Mouse (Mus musculus) liver, embryonic 12.5 days (tissue): Measurements from ENCODE around the gene Mrvi1. TPM values are rescaled to one million over a fixed set of nuclear protein-coding genes. Genes with fewer than 3 reads are reported as not detected.

Source experiments
- ATAC-seq: fragments of 200-750 bp; cut with Nextera tagmentation; 2 replicates; pipeline ENCODE4 v1.8.0; 2017; ENCODE audit warnings: moderate number of reproducible peaks, mild to moderate bottlenecking, moderate library complexity
- H3K27ac ChIP-seq: fragments of 300-500 bp; sonication (generic); 2 replicates; pipeline ENCODE4 v1.5.1; 2016; ENCODE audit warnings: mild to moderate bottlenecking
- H3K27me3 ChIP-seq: fragments of 300-500 bp; sonication (generic); replicated peaks from 2 replicates; pipeline ENCODE4 v1.6.1; 2016; ENCODE audit warnings: mild to moderate bottlenecking, moderate library complexity
- H3K36me3 ChIP-seq: fragments of 300-500 bp; sonication (generic); 2 replicates; pipeline ENCODE4 v1.6.1; 2016; ENCODE audit warnings: mild to moderate bottlenecking, moderate library complexity
- H3K4me1 ChIP-seq: fragments of 300-500 bp; sonication (generic); 2 replicates; pipeline ENCODE4 v1.6.1; 2016
- H3K4me2 ChIP-seq: fragments of 300-500 bp; sonication (generic); 2 replicates; pipeline ENCODE4 v1.6.1; 2016; ENCODE audit warnings: mild to moderate bottlenecking, moderate library complexity
- H3K4me3 ChIP-seq: fragments of 300-500 bp; sonication (generic); 2 replicates; pipeline ENCODE4 v1.5.1; 2016; ENCODE audit warnings: mild to moderate bottlenecking, moderate library complexity
- H3K9ac ChIP-seq: fragments of 300-500 bp; sonication (generic); 2 replicates; pipeline ENCODE4 v1.6.1; 2016; ENCODE audit warnings: mild to moderate bottlenecking, moderate library complexity
- H3K9me3 ChIP-seq: fragments of 300-500 bp; sonication (generic); replicated peaks from 2 replicates; pipeline ENCODE4 v1.6.1; 2016; ENCODE audit warnings: mild to moderate bottlenecking, moderate library complexity
- WGBS: fragments of 180-500 bp; shearing (Covaris S2); methylation state at CpG from one replicate; pipeline ENCODE4 v1.1.7; 2016; ENCODE audit not compliant: insufficient replicate concordance; 5-methylcytosine and 5-hydroxymethylcytosine counted together
- polyA plus RNA-seq: library from polyadenylated mRNA; unstranded; fragments of >200 nt; fragmentation: Nextera tagmentation; extraction: Ambion mirVana; gene quantifications from 2 replicates; pipeline ENCODE4 v1.2.1, GENCODE M21; 2016

The Mrvi1 gene
- polyA plus RNA-seq, 1 experiment from 2014 or later = 14.7 TPM

DNA sequence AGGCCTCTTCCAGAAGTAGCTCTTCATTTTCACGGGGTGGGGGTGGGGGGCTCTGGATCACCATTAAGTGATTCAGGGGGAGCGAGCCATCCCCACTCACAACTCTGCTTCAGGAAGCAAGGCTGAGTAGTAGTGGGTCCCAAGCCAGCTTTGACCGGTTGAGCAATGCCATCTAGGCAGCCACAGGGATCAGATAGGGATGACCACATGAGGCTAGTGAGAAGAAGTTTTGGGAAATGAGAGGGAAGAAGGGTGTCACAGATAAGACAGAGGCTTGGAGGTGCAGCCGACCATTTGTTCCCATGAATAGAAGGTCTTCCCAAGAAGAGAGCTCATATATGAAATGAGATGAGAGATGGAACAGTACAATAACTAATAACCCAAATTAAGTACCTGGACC is 55.7 kb downstream of the Mrvi1 start:
- H3K27ac ChIP-seq = 0 out of 2 replicates have a peak overlapping the region, but pooled peaks have one; percentile 32
- WGBS = 28% methylated on average over 4 of the region's 4 CpGs
- no peak for ATAC-seq

DNA sequence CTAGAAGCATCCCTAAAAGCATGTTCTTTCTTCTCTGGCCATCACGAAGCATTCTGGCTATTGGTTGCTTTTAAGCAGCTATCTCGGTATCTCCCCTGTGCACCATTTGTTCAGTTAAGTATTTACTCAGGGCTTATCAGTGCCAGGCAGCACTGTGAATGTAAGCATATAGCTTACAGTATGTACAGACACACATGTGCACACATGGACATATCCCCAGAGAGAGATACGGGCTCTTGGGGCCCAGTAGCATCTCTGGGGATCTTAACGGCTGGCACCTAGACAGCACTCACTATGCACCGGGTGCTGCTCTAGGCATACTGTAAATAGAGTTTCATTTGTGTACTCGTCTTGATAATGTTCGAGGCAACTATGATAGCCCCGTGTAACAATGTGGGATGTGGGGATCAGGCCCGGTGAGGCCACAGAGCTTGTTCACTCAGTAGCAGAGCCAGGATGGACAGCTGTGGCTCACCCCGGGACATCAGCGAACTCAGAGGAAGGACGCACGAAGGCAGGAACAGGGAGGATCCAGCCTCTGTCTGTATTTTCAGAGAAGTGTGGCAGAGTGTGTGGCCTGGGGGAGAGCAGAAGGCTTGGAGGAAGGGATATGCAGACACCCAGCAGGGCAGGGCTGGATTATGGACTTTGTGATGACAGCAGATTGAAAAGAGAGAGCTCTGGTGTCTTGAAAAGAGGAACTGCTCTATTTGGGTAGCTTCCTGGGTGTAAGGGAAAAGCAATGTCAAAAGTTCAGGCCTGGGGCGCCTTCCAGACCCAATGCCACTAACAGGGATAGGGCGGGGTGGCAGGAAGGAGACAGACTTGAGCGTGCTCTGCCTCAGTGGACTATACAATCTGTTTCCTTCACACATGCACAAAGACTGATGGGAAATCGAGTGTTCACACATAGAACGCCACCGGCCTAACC is 61.7 kb downstream of the Mrvi1 start:
- WGBS = 22% methylated on average over 19 of the region's 19 CpGs
- H3K9me3 ChIP-seq = no peaks in the 10 kb centered on the region
- no peaks in the 10 kb centered on the region for H3K27me3 ChIP-seq
- H3K27ac ChIP-seq = peak overlapping the region; percentile 99
- peak overlapping the region; percentile 32 for H3K4me3 ChIP-seq
- peaks cover 79% of the 10 kb centered on the region for H3K4me1 ChIP-seq
- peak overlapping the region; percentile 73 for H3K4me2 ChIP-seq
- ATAC-seq = peak; percentile 99
- peak overlapping the region; percentile 72 for H3K9ac ChIP-seq
- no peaks in the 10 kb centered on the region for H3K36me3 ChIP-seq

More for the DNA sequence above, 55.7 kb downstream of the Mrvi1 start:
- no peaks in the 10 kb centered on the region for H3K27me3 ChIP-seq
- no peak overlapping the region for H3K9ac ChIP-seq
- no peaks in the 10 kb centered on the region for H3K36me3 ChIP-seq
- no peak overlapping the region for H3K4me3 ChIP-seq
- H3K4me1 ChIP-seq = peaks cover 40% of the 10 kb centered on the region
- H3K4me2 ChIP-seq = 0 out of 2 replicates have a peak overlapping the region, but pooled peaks have one; percentile 9
- no peaks in the 10 kb centered on the region for H3K9me3 ChIP-seq

GRCm38 (mm10) chr7:110919721-110920120 is 62.5 kb downstream of the Mrvi1 start:
- H3K27me3 ChIP-seq = no peaks in the 10 kb centered on the region
- H3K4me3 ChIP-seq = no peak overlapping the region
- 10% methylated on average over 3 of the region's 3 CpGs for WGBS
- H3K36me3 ChIP-seq = no peaks in the 10 kb centered on the region
- ATAC-seq = no peak
- H3K4me1 ChIP-seq = peaks cover 85% of the 10 kb centered on the region
- peak overlapping the region; percentile 99 for H3K27ac ChIP-seq
- no peaks in the 10 kb centered on the region for H3K9me3 ChIP-seq
- peak overlapping the region; percentile 72 for H3K9ac ChIP-seq
- H3K4me2 ChIP-seq = peak overlapping the region; percentile 73

- H3K27ac ChIP-seq = peak overlapping the region; percentile 85
- H3K27me3 ChIP-seq = no peaks in the 10 kb centered on the region
- no peaks in the 10 kb centered on the region for H3K9me3 ChIP-seq
- ATAC-seq = no peak
- peaks cover 78% of the 10 kb centered on the region for H3K4me1 ChIP-seq
- H3K36me3 ChIP-seq = no peaks in the 10 kb centered on the region
- 36% methylated on average over 7 of the region's 7 CpGs for WGBS
- H3K4me2 ChIP-seq = no peak overlapping the region
- no peak overlapping the region for H3K9ac ChIP-seq
- H3K4me3 ChIP-seq = no peak overlapping the region
Observed at GRCm38 (mm10) chr7:110915913-110916312, 66.3 kb downstream of the Mrvi1 start.

DNA sequence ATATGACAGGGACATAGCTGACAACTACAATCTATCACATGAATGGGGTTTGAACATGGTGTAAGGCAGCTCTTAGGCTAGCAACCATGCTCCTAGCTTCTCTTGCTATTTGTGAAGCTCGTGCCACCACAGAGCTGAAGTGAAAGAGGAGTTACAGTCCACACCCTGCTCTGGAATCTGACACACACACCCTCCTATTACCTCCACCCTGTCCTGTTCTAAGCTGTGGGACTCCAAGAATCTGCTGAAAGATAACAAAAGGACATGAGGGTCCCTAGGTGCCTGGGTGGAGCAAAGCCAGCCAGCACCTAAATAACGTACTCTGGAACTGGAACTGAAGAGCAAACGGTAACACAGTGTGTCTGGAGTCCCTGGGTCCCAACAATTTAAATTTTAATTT is 67.7 kb downstream of the Mrvi1 start:
- Histone ChIP-seq H3K4me1 (peaks cover 64% of the 10 kb centered on the region), H3K27ac (peak overlapping the region; percentile 81), H3K36me3 (no peaks in the 10 kb centered on the region), H3K9me3 (no peaks in the 10 kb centered on the region), H3K4me2 (peak overlapping the region; percentile 49), H3K4me3 (no peak overlapping the region), H3K27me3 (no peaks in the 10 kb centered on the region), H3K9ac (peak overlapping the region; percentile 50; the same call in 1 of the 2 replicates)
- 24% methylated on average over 3 of the region's 3 CpGs for WGBS
- peak; percentile 97 for ATAC-seq

GRCm38 (mm10) chr7:110913754-110914153 is 68.5 kb downstream of the Mrvi1 start:
- Histone ChIP-seq H3K9me3 (no peaks in the 10 kb centered on the region), H3K4me1 (peaks cover 57% of the 10 kb centered on the region), H3K9ac (peak overlapping the region; percentile 50; the same call in 1 of the 2 replicates), H3K36me3 (no peaks in the 10 kb centered on the region), H3K4me2 (peak overlapping the region; percentile 49), H3K4me3 (no peak overlapping the region), H3K27ac (peak overlapping the region; percentile 81), H3K27me3 (no peaks in the 10 kb centered on the region)
- no peak for ATAC-seq
- 86% methylated on average over 4 of the region's 4 CpGs for WGBS

GRCm38 (mm10) chr7:110908209-110909144 is 73.8 kb downstream of the Mrvi1 start:
- no peak for ATAC-seq
- Histone ChIP-seq H3K4me1 (peaks cover 46% of the 10 kb centered on the region), H3K27ac (no peak overlapping the region), H3K4me3 (no peak overlapping the region), H3K27me3 (no peaks in the 10 kb centered on the region), H3K9me3 (no peaks in the 10 kb centered on the region), H3K36me3 (0 out of 2 replicates have a peak, but pooled peaks cover 6% of the 10 kb centered on the region), H3K9ac (no peak overlapping the region), H3K4me2 (no peak overlapping the region)
- 51% methylated on average over 8 of the region's 8 CpGs for WGBS

DNA sequence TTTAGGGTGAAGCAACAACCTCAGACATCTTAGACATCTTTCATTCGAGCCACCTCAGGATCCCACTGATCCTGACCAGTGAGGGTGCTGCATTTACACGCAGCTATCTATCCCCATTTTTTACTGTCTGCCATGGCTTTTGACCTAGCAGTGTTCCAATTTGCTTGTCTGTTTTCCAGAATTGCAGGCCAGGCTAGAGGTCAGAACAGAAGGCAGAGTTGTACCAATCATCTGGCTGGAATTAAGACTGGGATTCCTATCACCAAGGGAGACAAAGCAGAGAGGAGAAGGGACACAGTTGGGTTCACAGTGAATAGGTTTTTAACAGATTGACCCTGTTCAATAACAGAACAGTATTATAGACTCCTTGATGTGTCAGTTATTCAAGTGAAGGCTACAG is 75.7 kb downstream of the Mrvi1 start:
- Histone ChIP-seq H3K4me3 (no peak overlapping the region), H3K27me3 (no peaks in the 10 kb centered on the region), H3K4me2 (no peak overlapping the region), H3K4me1 (peaks cover 53% of the 10 kb centered on the region), H3K27ac (no peak overlapping the region), H3K9me3 (no peaks in the 10 kb centered on the region), H3K9ac (no peak overlapping the region), H3K36me3 (0 out of 2 replicates have a peak, but pooled peaks cover 6% of the 10 kb centered on the region)
- no peak for ATAC-seq
- WGBS = 68% methylated on average over 2 of the region's 2 CpGs

GRCm38 (mm10) chr7:110903226-110903625 is 79.0 kb downstream of the Mrvi1 start:
- Histone ChIP-seq H3K27me3 (no peaks in the 10 kb centered on the region), H3K36me3 (0 out of 2 replicates have a peak, but pooled peaks cover 6% of the 10 kb centered on the region), H3K4me1 (peaks cover 56% of the 10 kb centered on the region), H3K4me2 (peak overlapping the region; percentile 48), H3K27ac (peak overlapping the region; percentile 75), H3K9ac (no peak overlapping the region), H3K9me3 (no peaks in the 10 kb centered on the region), H3K4me3 (no peak overlapping the region)
- ATAC-seq = peak; percentile 95
- 16% methylated on average over 7 of the region's 7 CpGs for WGBS

- peaks cover 39% of the 10 kb centered on the region for H3K4me1 ChIP-seq
- no peaks in the 10 kb centered on the region for H3K27me3 ChIP-seq
- H3K4me2 ChIP-seq = no peak overlapping the region
- H3K9me3 ChIP-seq = no peaks in the 10 kb centered on the region
- no peaks in the 10 kb centered on the region for H3K36me3 ChIP-seq
- no peak overlapping the region for H3K9ac ChIP-seq
- no peak overlapping the region for H3K4me3 ChIP-seq
- H3K27ac ChIP-seq = no peak overlapping the region
- WGBS = 70% methylated on average over 8 of the region's 8 CpGs
- ATAC-seq = no peak
Observed at GRCm38 (mm10) chr7:110897202-110897601, 85.1 kb downstream of the Mrvi1 start.

DNA sequence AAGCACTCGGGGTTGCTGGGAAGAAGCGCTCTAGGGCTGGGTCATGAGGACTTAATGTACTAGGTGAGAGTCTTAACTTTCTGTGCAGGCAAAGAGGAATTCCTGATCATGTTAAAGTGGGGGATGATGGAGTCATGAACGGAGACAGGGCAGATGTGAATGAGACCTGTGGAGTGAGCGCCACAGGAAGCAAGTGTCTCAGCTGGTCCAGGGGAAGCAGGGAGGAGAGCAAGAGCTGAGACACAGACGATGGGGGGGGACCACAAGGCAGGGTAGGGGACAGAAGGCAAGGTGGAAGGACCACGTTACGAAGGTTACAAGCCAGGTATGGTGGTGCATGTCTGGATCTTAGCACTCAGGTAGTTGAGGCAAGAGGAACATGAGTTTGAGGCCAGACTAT is 85.8 kb downstream of the Mrvi1 start:
- H3K36me3 ChIP-seq = no peaks in the 10 kb centered on the region
- no peak overlapping the region for H3K27ac ChIP-seq
- H3K27me3 ChIP-seq = no peaks in the 10 kb centered on the region
- WGBS = 73% methylated on average over 7 of the region's 7 CpGs
- H3K4me1 ChIP-seq = peaks cover 37% of the 10 kb centered on the region
- no peaks in the 10 kb centered on the region for H3K9me3 ChIP-seq
- H3K4me3 ChIP-seq = no peak overlapping the region
- H3K9ac ChIP-seq = no peak overlapping the region
- ATAC-seq = no peak
- no peak overlapping the region for H3K4me2 ChIP-seq
